Mouse (Mus musculus): ENCODE measurements around the gene Ppil6.

The Ppil6 gene

DNA sequence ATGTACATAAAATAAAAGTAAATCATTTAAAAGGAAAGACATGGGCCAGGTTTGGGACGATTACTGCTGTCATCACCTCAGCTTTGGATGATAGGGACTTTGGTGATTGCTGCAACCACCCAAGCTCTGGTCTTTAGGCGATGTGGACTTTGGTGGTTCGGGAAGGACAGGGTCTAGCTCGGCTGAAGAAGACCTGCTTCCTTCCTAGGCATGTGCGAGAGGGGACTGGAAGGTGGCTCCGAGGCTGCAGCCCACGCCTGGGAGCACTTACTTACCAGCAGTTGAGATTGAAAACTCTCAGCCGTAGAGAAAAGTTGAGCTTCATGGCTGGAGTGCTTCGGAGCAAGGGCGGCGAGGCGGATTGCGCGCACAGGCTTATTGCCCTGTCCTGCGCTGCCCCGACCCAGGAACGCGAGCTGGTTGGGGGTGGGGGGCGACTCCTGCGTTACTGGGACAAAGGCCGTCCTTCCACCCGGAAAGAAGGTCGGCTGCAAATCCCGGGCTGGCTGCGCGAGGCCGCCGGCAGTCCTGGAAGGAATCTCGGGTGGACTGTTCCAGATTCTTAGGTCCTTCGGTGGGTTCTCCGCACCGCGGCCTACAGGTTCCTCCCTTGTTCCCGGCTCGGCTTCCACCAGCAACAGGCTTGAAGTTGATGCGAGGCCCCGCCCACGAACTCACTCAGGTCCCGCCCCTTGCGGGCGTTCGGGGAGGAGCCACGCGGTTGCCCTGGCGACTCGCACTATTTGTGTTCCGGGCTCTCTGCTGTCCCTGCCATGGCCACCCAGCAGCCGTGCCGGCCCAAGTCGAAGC lies at the start of gene Ppil6, which contains the start of gene Smpd2:
Gene Ppil6, plus strand, starts transcription at position 732 of the 810 bp plus-strand sequence.
Gene Smpd2, minus strand, starts transcription at position 662 of the 810 bp plus-strand sequence.
- in situ Hi-C loops (cut with MboI), result no loop called here

DNA sequence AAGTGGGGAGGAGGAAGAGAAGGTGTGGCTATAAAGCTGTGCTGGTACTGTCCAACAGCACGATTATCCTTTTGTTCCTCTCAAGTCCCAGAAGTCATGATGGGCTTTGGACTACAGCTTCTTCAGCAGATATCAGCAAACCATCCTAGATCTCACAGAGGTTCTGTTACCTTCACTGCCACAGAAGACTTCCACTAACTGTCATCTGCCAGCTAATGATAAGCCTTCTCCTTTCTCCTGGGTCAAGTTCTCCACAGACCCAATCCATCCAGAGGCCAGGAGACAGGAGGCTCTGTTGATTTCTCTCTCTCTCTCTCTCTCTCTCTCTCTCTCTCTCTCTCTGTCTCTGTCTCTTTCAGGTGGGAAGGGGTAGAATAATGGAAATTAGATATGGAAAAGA lies 42.0 kb upstream of the Ppil6 start:
- in situ Hi-C loops (cut with MboI), result no loop called here

- in situ Hi-C loops (cut with MboI), result no loop called here
Measured at GRCm38 (mm10) chr10:41449684-41450083, 40.6 kb upstream of the Ppil6 start.

DNA sequence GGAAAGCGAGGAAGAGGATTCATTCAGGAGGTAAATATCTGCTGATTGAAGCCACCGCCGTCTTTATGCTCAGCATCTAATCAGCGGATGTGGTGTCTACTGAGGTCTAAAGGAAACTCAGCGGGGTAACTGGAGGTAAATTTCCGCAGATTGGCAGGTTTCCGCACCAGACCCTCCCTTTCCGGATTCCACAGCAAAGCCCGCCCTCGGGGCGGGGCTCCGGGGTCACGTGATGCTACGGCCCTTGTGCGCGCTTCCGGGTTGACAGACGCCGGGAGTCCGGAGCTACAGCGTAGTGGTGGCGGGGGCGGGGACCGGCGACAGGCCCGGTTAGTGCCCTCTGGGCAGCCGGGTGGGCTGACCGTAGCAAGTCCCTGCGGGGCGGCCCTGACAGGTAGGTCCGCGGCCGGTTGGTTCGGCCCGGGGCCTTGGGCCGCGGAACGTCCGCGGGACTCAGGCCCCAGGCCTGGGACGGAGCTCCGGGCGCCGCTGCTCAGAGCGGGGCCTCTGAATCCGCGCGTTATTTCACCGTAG lies 40.0 kb upstream of the Ppil6 start, which contains the start of gene Zbtb24:
Gene Zbtb24, plus strand, starts transcription at position 247 of the 534 bp plus-strand sequence.
- in situ Hi-C loops (cut with MboI), result no loop called here

DNA sequence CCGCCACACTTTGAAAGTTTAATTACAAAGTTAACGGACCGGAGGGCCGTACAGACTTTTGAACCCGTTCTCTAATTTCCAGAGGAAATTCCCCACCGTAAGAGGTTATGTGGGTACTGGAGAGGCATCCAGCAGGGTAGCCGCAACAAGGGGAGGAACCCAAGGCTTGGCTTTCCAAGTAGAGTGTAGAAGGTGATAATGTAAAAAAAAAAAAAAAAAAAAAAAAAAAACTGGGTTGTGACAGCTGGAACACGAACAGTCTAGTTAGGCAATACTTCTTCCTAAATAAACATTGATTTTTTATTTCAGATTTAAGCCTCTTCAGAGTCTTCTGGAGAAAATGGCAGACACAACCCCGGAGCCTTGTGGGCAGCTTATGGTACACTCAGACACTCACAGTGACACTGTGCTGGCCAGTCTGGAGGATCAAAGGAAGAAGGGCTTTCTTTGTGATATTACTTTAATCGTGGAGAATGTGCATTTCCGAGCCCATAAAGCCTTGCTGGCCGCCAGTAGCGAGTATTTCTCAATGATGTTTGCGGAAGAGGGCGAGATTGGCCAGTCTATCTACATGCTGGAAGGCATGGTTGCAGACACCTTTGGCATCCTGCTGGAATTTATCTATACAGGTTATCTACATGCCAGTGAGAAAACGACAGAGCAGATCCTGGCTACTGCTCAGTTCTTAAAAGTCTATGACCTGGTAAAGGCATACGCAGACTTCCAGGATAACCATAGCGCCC lies 39.3 kb upstream of the Ppil6 start:
- in situ Hi-C loops (cut with MboI), result no loop called here

GRCm38 (mm10) chr10:41451656-41452055 lies 38.6 kb upstream of the Ppil6 start:
- in situ Hi-C loops (cut with MboI), result no loop called here

DNA sequence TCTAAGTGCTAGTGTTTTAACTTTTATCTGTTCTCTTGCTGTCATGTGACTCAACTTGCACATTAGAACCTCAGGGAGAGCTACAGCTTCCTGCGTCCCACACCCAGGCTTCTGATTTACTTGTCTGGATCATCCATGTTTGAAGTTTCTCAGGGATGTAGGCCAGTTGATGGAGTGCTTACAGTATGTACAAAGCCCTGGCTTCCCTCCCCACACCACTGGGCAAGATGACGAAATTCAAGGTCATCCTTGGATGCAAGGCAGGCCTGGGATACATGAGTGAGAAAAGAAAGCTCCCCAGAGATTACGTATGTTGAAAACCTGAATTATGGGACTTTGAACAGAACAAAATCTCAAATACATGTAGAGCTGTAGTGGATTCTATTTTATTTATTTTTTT lies 37.4 kb upstream of the Ppil6 start:
- in situ Hi-C loops (cut with MboI), result no loop called here

DNA sequence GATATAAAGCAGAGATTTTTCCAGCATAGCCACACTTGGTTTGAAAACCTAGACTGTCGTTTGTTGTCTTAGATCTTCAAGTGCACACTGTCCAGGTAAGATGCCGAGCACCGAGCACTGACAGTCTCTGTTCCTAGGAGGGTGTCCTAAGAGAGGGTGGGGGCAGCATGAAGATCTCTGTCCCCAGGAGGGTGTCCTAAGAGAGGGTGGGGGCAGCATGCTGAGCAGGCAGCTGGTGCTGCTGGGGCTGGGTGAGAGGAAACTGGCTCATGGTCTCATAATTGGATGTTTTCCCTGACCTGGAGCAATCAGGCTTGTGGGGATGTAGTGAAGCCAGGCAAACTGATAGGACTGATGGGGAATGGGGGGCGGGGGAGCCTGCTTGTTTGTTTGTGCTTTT lies 30.2 kb upstream of the Ppil6 start:
- in situ Hi-C loops (cut with MboI), result no loop called here

GRCm38 (mm10) chr10:41460501-41460900 lies 29.7 kb upstream of the Ppil6 start:
- in situ Hi-C loops (cut with MboI), result no loop called here

DNA sequence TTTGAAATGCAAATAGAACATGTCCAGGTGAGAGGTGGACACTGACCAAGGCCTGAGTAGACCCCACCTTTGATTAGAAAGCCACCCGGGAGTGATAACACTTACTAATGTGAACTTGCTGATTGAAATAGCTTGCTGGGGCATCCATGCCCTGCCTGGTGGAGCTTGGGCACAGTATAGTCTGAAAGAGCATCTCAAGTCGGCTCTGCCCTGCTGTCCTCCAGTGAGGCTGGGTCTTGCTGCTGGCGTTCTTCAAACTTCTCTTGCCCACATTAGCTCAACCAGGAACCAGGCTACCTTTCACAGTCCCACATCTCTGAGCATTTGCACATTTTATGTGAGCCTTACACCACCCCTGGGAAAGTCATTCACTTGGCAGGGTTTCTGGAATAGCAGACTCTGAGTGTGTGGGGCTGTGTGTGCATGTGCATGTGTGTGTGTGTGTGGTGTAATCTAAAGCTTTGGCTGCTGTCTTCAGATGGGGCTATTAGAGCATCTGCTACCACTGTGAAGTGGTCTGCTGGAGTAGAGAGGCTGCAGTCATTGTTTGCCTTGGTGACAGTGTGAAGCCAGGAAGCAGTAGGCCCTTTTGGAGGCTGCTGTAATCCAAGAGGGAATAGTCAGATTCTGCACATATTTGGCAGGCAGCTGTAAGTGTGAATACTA lies 29.0 kb upstream of the Ppil6 start:
- in situ Hi-C loops (cut with MboI), result no loop called here

DNA sequence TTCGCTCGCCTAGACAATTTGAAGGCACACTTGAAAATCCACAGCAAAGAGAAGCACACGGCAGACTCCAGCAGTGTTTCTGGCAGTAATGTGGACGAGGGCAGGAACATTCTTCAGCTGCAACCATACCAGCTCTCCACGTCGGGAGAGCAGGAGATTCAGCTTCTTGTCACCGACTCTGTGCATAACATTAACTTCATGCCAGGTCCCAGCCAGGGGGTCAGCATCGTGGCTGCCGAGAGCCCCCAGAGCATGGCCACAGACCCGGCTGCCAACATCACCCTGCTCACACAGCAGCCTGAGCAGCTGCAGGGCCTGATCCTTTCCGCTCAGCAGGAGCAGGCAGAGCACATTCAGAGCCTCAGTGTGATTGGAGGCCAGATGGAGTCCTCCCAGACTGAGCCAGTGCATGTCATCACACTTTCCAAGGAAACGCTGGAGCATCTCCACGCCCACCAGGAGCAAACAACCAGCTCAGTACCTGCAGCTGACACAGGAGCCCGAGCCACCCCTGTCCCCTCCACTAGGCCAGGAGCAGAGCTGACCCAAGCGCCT lies 25.8 kb upstream of the Ppil6 start:
- in situ Hi-C loops (cut with MboI), result no loop called here

DNA sequence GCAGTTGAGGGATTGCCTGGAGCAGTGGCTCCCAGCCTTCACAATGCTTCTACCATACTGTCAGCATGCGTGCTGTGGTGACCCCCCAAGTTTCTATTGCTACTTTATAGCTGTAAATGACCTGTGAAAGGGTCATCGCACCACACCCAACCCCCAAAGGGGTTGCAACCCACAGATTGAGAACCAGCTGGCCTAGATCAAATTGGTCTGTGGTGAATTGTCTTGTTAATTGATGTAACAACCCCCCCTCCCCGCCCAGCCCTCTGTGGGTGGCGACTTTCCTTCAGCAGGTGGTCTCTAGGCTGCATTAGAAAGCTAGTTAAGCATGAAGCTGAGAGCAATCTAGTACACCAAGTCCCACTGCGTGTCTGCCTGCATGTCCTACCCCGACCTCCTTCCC lies 22.9 kb upstream of the Ppil6 start:
- in situ Hi-C loops (cut with MboI), result no loop called here

- in situ Hi-C loops (cut with MboI), result no loop called here
Measured at GRCm38 (mm10) chr10:41470693-41471092, 19.5 kb upstream of the Ppil6 start.

GRCm38 (mm10) chr10:41472534-41472933 lies 17.7 kb upstream of the Ppil6 start:
- in situ Hi-C loops (cut with MboI), result no loop called here

DNA sequence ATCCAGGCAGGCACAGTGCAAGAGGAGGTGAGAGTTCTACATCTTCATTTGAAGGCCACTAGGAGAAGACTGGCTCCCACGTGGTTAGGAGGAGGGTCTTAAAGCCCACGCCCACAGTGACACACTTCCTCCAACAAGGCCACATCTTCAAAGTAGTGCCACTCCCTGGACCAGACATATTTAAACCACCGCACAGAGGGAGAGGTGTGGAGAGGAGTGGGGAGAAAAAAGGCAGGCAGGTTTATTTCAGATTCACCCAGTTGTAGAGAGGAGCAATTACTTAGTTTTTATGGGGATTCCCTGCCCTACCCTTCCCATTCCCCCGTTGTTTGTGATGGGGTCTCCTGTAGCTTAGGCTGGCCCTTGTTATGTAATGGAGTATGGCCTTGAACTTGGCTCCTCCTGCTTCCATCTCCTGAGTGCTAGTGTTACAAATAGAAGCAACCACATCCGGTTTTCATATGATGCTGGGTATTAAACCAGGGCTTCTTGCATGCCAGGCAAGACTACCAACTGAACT lies 17.2 kb upstream of the Ppil6 start:
- in situ Hi-C loops (cut with MboI), result no loop called here

- in situ Hi-C loops (cut with MboI), result no loop called here
Measured at GRCm38 (mm10) chr10:41473782-41474468, 16.3 kb upstream of the Ppil6 start.

GRCm38 (mm10) chr10:41474981-41475391 lies 15.3 kb upstream of the Ppil6 start:
- in situ Hi-C loops (cut with MboI), result no loop called here

DNA sequence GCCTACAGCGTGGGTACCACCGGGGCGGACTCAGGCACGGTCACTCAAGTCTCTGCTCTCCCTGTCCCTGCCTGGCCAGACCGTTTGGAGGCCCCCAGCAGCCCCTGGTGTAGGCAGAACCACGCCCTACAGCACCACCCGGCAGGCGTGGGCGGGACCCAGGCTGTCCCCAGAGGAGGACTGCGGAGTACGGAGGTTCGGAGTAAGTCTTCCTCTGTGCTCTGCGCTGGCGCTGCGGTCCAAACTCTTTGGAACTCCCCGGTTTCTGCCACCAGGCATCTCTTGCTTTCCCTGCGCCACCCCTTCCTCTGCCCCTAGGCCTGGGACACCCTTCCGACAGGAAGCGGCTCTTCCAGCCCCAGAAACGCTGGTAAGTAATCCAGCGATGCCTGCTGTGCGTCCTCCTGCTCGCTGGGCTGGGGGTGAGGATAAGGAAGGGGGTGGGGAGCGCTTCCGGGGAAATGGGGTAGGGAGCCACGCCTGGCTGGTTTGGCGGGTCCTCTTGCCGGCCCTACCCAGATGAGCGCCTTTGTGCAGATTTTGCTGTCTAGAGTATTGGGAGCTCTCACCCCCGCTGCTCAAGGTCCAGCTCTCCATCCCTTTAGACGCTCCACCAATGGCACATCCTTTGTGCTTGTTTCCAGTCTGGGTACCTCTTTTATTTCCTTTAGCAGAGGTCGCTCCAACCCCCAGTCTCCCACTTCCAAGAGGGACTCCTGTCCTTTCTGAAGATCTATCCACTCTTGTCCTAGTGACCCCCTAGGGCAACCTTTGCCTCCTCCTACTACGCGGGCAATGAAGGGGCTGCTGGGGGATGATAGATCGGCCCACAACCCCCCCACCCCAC lies 13.8 kb upstream of the Ppil6 start, which contains the start of gene Mical1:
Gene Mical1, plus strand, starts transcription at position 144 of the 847 bp plus-strand sequence.
- in situ Hi-C loops (cut with MboI), result no loop called here

DNA sequence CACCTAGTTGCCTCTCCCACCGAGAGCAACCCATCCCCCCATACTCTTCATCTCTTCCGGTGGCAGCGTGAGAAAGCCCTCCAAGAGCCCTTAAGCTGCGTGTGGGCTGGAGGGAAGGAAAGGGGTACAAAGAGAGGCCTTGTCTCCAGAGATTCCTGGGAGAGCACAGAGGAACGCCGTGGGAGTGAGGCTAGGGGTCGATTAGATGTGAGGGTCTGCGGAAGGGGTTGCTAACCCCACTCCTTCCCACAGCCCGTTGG lies 13.3 kb upstream of the Ppil6 start:
- in situ Hi-C loops (cut with MboI), result no loop called here
